Mouse (Mus musculus) gastrocnemius, adult 8-10 months (tissue): ENCODE measurements around the gene Wdr74. TPM values are rescaled to one million over a fixed set of nuclear protein-coding genes. Genes with fewer than 3 reads are reported as not detected.

ENCODE experiments used
- microRNA-seq: library from miRNA; unstranded; fragments of <30 nt; microRNA quantifications from one replicate; pipeline ENCODE4 v1.2.0, GENCODE M21; 2022
- total RNA-seq, 4 experiments: library from RNA; stranded (reverse); gene quantifications; 2 replicates each; pipeline ENCODE4 v1.2.4; 2022

Wdr74 gene
- total RNA-seq, 4 experiments from 2014 or later, result 14.0 to 16.7 (median 14.9) TPM

Small RNAs within 50 kb of the gene (microRNA-seq; reads per million reads assigned to microRNA genes)
- not detected for gene Mir6992

Other genes with a start within 250 kb of the Wdr74 start
- not detected for gene Slc22a8, start 144.6 kb upstream of the Wdr74 start, total RNA-seq
- not detected for gene Slc22a6, start 117.8 kb upstream of the Wdr74 start, total RNA-seq
- gene Chrm1, start 72.0 kb upstream of the Wdr74 start, total RNA-seq, result not detected
- gene Slc3a2, start 12.5 kb upstream of the Wdr74 start, total RNA-seq, result 10 to 100 TPM; 29.7 to 37.0 (median 31.1) TPM
- gene 1700092M07Rik, start 4.9 kb downstream of the Wdr74 start, total RNA-seq, result not detected
- gene Stx5a, start 5.6 kb downstream of the Wdr74 start, total RNA-seq, result 10 to 100 TPM; 12.3 to 19.8 (median 14.9) TPM
- gene Nxf1, start 21.2 kb downstream of the Wdr74 start, total RNA-seq, result 10 to 100 TPM; 24.0 to 34.0 (median 27.7) TPM
- 100 to 1,000 TPM in 3 of 4 experiments, 10 to 100 TPM in 1; 99.3 to 133 (median 107) TPM for gene Tmem223, start 35.2 kb downstream of the Wdr74 start, total RNA-seq
- gene Tmem179b, start 38.6 kb downstream of the Wdr74 start, total RNA-seq, result 10 to 100 TPM in 1 of 4 experiments, 1 to 10 TPM in 3; 6.9 to 10.3 (median 8.8) TPM
- gene Taf6l, start 50.6 kb downstream of the Wdr74 start, total RNA-seq, result 1 to 10 TPM; 3.6 to 5.0 (median 4.6) TPM
- 10 to 100 TPM; 36.0 to 42.5 (median 37.7) TPM for gene Polr2g, start 62.8 kb downstream of the Wdr74 start, total RNA-seq
- 1 to 10 TPM in 1 of 4 experiments, under 1 TPM in 3; 0.82 to 1.1 (median 0.90) TPM for gene Zbtb3, start 66.7 kb downstream of the Wdr74 start, total RNA-seq
- 10 to 100 TPM; 11.4 to 12.7 (median 11.9) TPM for gene Ttc9c, start 83.5 kb downstream of the Wdr74 start, total RNA-seq
- 10 to 100 TPM; 38.1 to 45.6 (median 44.3) TPM for gene Hnrnpul2, start 84.2 kb downstream of the Wdr74 start, total RNA-seq
- gene AC129217.1, start 93.9 kb downstream of the Wdr74 start, total RNA-seq, result 1 to 10 TPM in 1 of 4 experiments, not detected in 3; 2.0 TPM
- 10 to 100 TPM; 14.7 to 23.9 (median 20.0) TPM for gene Bscl2, start 101.6 kb downstream of the Wdr74 start, total RNA-seq
- not detected for gene Gng3, start 103.4 kb downstream of the Wdr74 start, total RNA-seq
- 1 to 10 TPM; 5.3 to 8.8 (median 7.0) TPM for gene Lrrn4cl, start 114.9 kb downstream of the Wdr74 start, total RNA-seq
- 100 to 1,000 TPM; 207 to 248 (median 231) TPM for gene Ubxn1, start 135.7 kb downstream of the Wdr74 start, total RNA-seq
- 10 to 100 TPM; 58.7 to 74.6 (median 65.3) TPM for gene Uqcc3, start 145.1 kb downstream of the Wdr74 start, total RNA-seq
- 1 to 10 TPM in 2 of 4 experiments, under 1 TPM in 2; 0.54 to 7.3 (median 1.7) TPM for gene Lbhd1, start 147.9 kb downstream of the Wdr74 start, total RNA-seq
- gene Gm49403, start 148.1 kb downstream of the Wdr74 start, total RNA-seq, result not detected
- gene 1810009A15Rik, start 153.0 kb downstream of the Wdr74 start, total RNA-seq, result 10 to 100 TPM; 13.8 to 16.3 (median 15.9) TPM
- gene Gm49416, start 153.1 kb downstream of the Wdr74 start, total RNA-seq, result 1 to 10 TPM in 3 of 4 experiments, not detected in 1; 2.6 to 5.7 (median 2.9) TPM
- 10 to 100 TPM; 10.3 to 13.0 (median 11.3) TPM for gene Ints5, start 157.2 kb downstream of the Wdr74 start, total RNA-seq
- 10 to 100 TPM; 15.2 to 20.1 (median 18.9) TPM for gene Ganab, start 162.2 kb downstream of the Wdr74 start, total RNA-seq
- gene B3gat3, start 184.5 kb downstream of the Wdr74 start, total RNA-seq, result 10 to 100 TPM; 36.8 to 39.0 (median 38.1) TPM
- gene Rom1, start 193.5 kb downstream of the Wdr74 start, total RNA-seq, result 1 to 10 TPM; 7.2 to 9.4 (median 8.7) TPM
- 1 to 10 TPM; 3.5 to 4.7 (median 4.3) TPM for gene Eml3, start 193.7 kb downstream of the Wdr74 start, total RNA-seq
- gene Mta2, start 206.0 kb downstream of the Wdr74 start, total RNA-seq, result 10 to 100 TPM; 21.0 to 25.7 (median 23.4) TPM
- 10 to 100 TPM in 1 of 4 experiments, 1 to 10 TPM in 3; 7.8 to 11.8 (median 9.0) TPM for gene Tut1, start 218.0 kb downstream of the Wdr74 start, total RNA-seq
- gene Eef1g, start 231.2 kb downstream of the Wdr74 start, total RNA-seq, result 100 to 1,000 TPM; 411 to 454 (median 425) TPM